In genomic region chr2:168766538-168767361, GRCm38 (mm10) we compare ENCODE assay signal across 10 mouse cellular contexts. TPM values are rescaled to one million over a fixed set of nuclear protein-coding genes. Genes with fewer than 3 reads are reported as not detected.
A peak's percentile ranks its signal among the peaks of the same experiment; 100 is the strongest.
DNase-seq lines count a peak whose midpoint lies in the region; ATAC-seq and TF ChIP-seq lines count a peak whose summit lies in the region.
"Had no signal": no experiment of that assay in that cellular context is flagged by ENCODE, and none has a peak within 500 bp of the region (broad histone marks: within the 10 kb centered on the region; RNA-seq: fewer than 3 reads in every experiment).

No protein-coding gene starts in this region.

- DNase-seq in kidney, adult 9 months = no peak
- DNase-seq in embryo, embryonic 9.5 days (ENCODE audit: extremely low spot score) = peak; percentile 85
- peak; percentile 42 to 44 for DNase-seq in heart, postnatal 14 days
- no peak for DNase-seq in thymus, postnatal 14 days

- peak overlapping the region; percentile 86 for H3K4me2 ChIP-seq in kidney, embryonic 14.5 days (replicated peaks; ENCODE audit: low read depth, low read length)
- peak overlapping the region; percentile 97 for H3K4me2 ChIP-seq in limb, embryonic 13.5 days (replicated peaks)

- intact Hi-C loops in heart, postnatal 14 days (cut with DNase I) = loop anchor here (5.0 kb wide), 1 partner anchor 111 kb away; no protein-coding TSS in a partner anchor

- no peak for TF ChIP-seq CTCF in small intestine, adult 2 months (IDR thresholded peaks at IDR 0.05; ENCODE audit: extremely low read depth, insufficient read length, insufficient replicate concordance, low read depth, low read length)

- ATAC-seq in kidney, embryonic 14.5 days (ENCODE audit: low FRiP score, low TSS enrichment) = peak; percentile 37
- ATAC-seq in limb, embryonic 13.5 days (ENCODE audit: low FRiP score, low read depth) = no peak
- no peak for ATAC-seq in frontal cortex, adult (ENCODE audit: low TSS enrichment)

- H3K4me3 ChIP-seq in kidney, embryonic 14.5 days (ENCODE audit: low read length) = peak overlapping the region; percentile 48
- peak overlapping the region; percentile 56 for H3K4me3 ChIP-seq in limb, embryonic 13.5 days
- H3K4me3 ChIP-seq in small intestine, adult 2 months (ENCODE audit: low read depth, low read length) = peak overlapping the region; percentile 50

- peaks cover 15% of the 10 kb centered on the region for H3K4me1 ChIP-seq in kidney, embryonic 14.5 days (ENCODE audit: control insufficient read depth, insufficient read depth, low read length)
- peaks cover 30% of the 10 kb centered on the region for H3K4me1 ChIP-seq in limb, embryonic 13.5 days
- H3K4me1 ChIP-seq in small intestine, adult 2 months (ENCODE audit: control insufficient read depth, insufficient read depth, insufficient read length, low read length) = peaks cover 2% of the 10 kb centered on the region; the same call in 1 of the 2 replicates

- no peaks in the 10 kb centered on the region for H3K9me3 ChIP-seq in kidney, embryonic 14.5 days (ENCODE audit: control insufficient read depth, low read length)
- H3K9me3 ChIP-seq in limb, embryonic 13.5 days = no peaks in the 10 kb centered on the region

- no peak overlapping the region for H3K27ac ChIP-seq in kidney, embryonic 14.5 days (ENCODE audit: low read depth, low read length)
- no peak overlapping the region for H3K27ac ChIP-seq in limb, embryonic 13.5 days
- H3K27ac ChIP-seq in small intestine, adult 2 months (ENCODE audit: insufficient read depth, low read depth, low read length) = no peak overlapping the region

- H3K9ac ChIP-seq in kidney, embryonic 14.5 days (ENCODE audit: low read depth, low read length) = peak overlapping the region; percentile 23; the same call in 1 of the 2 replicates
- H3K9ac ChIP-seq in limb, embryonic 13.5 days = peak overlapping the region; percentile 67

- H3K27me3 ChIP-seq in kidney, embryonic 14.5 days (ENCODE audit: control insufficient read depth, insufficient read depth, low read length) = peaks cover 84% of the 10 kb centered on the region
- H3K27me3 ChIP-seq in limb, embryonic 13.5 days = peaks cover 77% of the 10 kb centered on the region
- H3K27me3 ChIP-seq in small intestine, adult 2 months (ENCODE audit: control insufficient read depth, insufficient read depth, low read length) = peaks cover 50% of the 10 kb centered on the region

- WGBS in kidney, embryonic 14.5 days = under 1% methylated on average over 52 of the region's 52 CpGs
- WGBS in limb, embryonic 13.5 days = under 1% methylated on average over 52 of the region's 52 CpGs
- WGBS in small intestine, adult 2 months = under 1% methylated on average over 52 of the region's 52 CpGs

- H3K36me3 ChIP-seq in kidney, embryonic 14.5 days (ENCODE audit: control insufficient read depth, insufficient read depth, low read length) = no peaks in the 10 kb centered on the region
- H3K36me3 ChIP-seq in limb, embryonic 13.5 days = no peaks in the 10 kb centered on the region
- no peaks in the 10 kb centered on the region for H3K36me3 ChIP-seq in small intestine, adult 2 months (ENCODE audit: control insufficient read depth, insufficient read depth, low read length)

- no peak for TF ChIP-seq POLR2A in small intestine, adult 2 months (IDR thresholded peaks at IDR 0.05; ENCODE audit: low read depth, low read length)

RNA-seq across cellular contexts. Expression of gene Sall4, which starts 1.0 kb away (rescaled TPM):
- 0.16 and 0.65 TPM in 2 replicates for polyA plus RNA-seq in kidney, embryonic 14.5 days (2014; fragmentation: Nextera tagmentation; extraction: Ambion mirVana)
- total RNA-seq in heart, postnatal 14 days (2021) = 1 to 10 TPM; 1.6 to 2.7 TPM
- 0.71 and 1.9 TPM in 2 replicates for polyA plus RNA-seq in limb, embryonic 13.5 days (2015; fragmentation: Nextera tagmentation; extraction: Ambion mirVana)
- 0.08 and 0.13 TPM in 2 replicates for polyA plus RNA-seq in small intestine, adult 2 months (2012; rRNA removed)
- total RNA-seq: hematopoietic stem cell, adult 5-6 weeks; MEL had no signal

RNA-seq across cellular contexts. Expression of gene Atp9a, which starts 24.5 kb away (rescaled TPM):
- 4.6 and 8.0 TPM in 2 replicates for polyA plus RNA-seq in kidney, embryonic 14.5 days (2014; fragmentation: Nextera tagmentation; extraction: Ambion mirVana)
- total RNA-seq in heart, postnatal 14 days (2021) = 10 to 100 TPM; 45.9 to 46.2 TPM
- polyA plus RNA-seq in limb, embryonic 13.5 days (2015; fragmentation: Nextera tagmentation; extraction: Ambion mirVana) = 22.3 and 22.6 TPM in 2 replicates
- 78.3 and 196 TPM in 2 replicates for polyA plus RNA-seq in small intestine, adult 2 months (2012; rRNA removed)
- total RNA-seq: MEL had no signal

Comparison
In these comparisons a context has a peak if more than half of its experiments do, and no peak if none do; other contexts are left out.
1. DNase-seq: peak in embryo, embryonic 9.5 days (single experiment) and heart, postnatal 14 days (2 of 2); none in kidney, adult 9 months (single experiment) and thymus, postnatal 14 days (single experiment).
2. Peak in every context shown above with its lines, with median percentiles within 50 percentile points of each other: H3K4me3 ChIP-seq.